Mouse (Mus musculus) left cerebral cortex, postnatal 4 days (tissue): ENCODE results near the gene Rad51b. TPM values are rescaled to one million over a fixed set of nuclear protein-coding genes. Genes with fewer than 3 reads are reported as not detected.

ENCODE experiments used
- DNase-seq: peaks from one replicate; pipeline ENCODE4 v3.0.0-alpha.2; 2022
- intact Hi-C: fragments of 180-260 bp; cut with DNase I; formaldehyde crosslinking; loops from one replicate; pipeline ENCODE4 v1.15.1; 2025
- total RNA-seq, 2 experiments: library from RNA; stranded (reverse); gene quantifications; 2 replicates each; pipeline ENCODE4 v1.2.3; 2021

Rad51b gene
- total RNA-seq, 2 experiments from 2014 or later, result 0.56 to 0.84 TPM

DNA sequence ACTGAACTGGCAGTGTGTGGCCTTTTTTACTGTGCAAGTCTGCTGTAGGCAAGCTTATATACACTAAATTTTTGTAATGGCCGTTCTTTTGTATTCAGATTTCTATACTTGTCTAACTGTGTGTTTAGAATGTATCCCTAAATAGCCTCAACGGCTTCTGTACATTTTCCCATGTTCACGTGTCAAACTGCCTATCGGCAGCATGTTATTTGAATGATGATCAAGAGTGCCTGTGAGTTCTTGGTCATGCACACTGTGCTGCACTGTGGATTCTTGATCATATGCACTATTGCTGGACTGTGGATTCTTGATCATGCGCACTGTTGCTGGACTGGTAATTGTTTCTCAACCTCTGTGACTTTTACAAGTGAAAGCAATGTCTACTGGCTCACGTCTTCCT is 417.4 kb downstream of the Rad51b start:
- no peak for DNase-seq
- intact Hi-C loops, result no loop called here

DNA sequence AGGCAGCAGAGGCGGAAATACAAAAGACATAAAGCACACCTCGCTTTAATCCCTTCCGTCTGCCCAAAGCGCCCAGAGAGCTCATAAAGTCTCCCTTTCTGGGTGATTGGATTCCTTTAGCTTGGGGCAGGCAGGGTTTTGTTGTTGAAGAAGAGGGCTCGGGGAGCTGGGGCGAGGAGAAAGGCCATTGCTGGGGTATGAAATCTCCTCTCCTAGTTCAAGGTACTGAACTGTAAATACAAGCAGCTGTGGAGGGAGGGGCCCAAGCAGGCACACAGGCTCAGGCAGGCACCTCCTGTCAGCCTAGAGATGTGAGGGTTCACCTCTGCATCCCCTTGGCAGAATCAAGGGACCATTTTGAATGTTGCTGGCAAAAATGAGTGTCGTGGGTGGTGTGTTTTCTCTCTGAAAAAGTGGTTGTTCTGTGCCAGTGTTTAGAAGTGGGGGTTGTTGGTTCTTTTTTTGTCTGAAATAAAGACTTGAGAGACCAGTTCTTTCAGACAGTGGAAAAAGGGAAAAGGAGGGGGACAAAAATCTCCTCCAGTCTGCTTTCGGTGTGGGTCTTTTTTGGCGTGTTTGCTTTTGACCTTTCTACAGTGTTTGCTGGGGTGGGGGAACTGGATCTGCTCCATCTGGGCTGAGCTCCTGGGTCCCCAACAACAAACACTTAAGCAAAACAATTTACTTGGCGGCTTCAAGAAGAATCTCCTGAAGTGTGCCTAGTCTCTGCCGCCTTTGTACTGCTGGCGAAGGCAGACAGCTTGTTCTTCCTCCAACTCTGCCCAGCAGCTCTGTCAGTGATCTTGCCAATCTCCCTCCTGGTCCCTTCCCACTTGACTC is 418.6 kb downstream of the Rad51b start:
- intact Hi-C loops, result no loop called here
- DNase-seq, result peak; percentile 41

DNA sequence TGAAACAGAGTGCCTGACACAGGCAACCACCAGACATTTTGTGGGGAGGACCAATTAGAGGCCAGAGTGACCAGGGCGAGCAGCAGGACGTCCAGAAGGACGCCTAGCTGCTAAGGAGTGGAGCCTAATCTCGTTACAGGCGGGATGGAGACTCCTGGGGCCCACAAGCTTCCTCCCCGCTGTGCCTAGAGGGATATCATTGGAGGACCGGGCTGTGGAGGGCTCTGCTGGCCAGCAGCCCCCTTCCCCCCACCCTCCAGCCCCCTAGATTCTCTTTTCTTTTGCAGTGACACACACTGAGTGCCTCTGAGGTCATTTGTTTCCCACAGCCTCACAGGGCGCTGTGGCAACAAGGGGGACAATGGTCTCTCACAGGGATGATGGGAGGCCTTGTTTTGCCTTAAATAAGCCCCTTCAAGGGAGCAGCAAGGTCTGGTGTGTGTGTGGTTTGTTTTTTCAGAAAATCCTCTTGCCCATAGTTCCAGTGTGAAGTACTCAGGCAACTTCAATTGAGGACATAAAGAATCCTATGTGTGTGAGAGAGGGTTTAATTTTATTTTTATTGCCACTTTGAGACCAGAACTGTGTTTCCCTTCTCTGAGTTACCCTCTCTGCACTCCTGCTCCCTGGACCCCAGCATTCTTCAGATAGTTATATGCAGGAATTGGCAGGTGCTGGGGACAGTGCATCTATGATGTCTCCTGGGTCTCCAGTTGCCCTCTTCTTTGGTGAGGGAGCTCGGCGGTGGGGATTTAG is 422.2 kb downstream of the Rad51b start:
- DNase-seq, result peak; percentile 34
- intact Hi-C loops, result no loop called here

DNA sequence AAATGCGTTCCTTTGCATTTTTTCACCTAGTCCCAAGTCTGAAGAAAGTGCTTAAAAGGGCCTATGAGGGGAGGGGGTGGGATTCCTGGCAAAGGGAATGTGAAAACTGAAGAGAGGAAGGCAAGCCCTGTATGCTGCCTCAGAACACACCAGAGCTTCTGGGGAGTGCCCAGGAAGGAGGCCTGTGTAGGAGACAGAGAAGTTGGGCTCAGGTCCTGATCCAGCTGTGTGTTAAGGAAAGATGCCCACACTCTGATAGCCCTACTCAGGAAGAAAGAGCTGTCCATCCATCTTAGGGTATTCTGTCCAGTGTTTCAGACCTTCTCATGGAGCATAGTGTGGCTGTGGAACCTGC is 422.7 kb downstream of the Rad51b start:
- DNase-seq, result no peak

DNA sequence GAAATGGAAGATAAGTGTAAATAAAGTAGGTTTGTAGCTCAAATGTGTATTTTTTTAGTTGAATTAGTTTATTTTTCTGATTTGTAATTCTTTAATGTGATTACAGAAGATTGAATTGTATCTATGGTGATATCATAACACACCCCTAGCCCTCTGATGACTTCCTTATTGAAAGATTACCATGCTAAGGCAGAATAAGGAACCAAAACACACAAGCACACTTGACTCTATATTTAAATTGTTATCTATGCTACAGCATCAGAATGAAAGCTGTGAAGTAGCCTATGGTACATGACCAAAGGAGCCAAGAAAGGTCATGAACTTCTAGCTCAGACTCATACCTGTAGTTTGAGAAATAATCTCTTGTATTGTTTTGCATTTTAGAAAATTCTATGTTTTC is 427.8 kb downstream of the Rad51b start:
- intact Hi-C loops, result no loop called here
- no peak for DNase-seq

More for the DNA sequence above, 422.7 kb downstream of the Rad51b start:
- intact Hi-C loops, result no loop called here

DNA sequence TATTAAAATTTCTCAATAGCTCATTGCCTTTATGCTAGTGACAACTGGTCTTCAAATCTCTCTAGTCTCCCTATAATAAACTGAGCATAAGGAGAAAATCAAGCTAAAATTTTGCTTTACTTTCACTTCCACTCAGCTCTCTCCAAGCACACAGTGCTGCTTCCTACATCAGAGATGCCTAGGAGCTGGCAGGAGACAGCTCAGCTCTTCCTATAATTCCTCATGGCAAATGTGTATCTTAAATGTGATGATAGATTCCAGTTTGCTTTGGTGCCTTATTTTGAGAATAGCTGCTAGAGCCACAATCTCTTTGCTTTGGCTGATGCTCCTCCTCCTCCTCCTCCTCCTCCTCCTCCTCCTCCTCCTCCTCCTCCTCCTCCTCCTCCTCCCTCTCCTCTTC is 428.6 kb downstream of the Rad51b start:
- no peak for DNase-seq
- intact Hi-C loops, result no loop called here

DNA sequence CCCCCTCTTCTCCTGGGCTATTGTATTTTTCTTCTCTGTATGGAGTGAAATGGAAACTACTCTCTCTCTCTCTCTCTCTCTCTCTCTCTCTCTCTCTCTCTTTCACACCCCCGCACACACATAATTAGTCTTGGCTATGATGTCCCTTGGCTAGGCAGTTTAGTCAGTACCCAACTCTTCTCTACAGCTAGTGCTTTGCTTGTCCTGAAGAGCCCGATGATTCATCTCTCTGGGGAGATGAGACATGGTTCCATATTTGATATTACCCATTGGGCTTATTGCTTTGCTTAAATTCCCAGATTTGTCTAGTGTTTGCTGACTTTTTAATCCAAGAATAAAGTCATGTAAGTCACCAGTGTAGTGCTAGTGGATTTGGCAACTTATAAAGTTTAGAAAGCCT is 429.0 kb downstream of the Rad51b start:
- no peak for DNase-seq
- intact Hi-C loops, result no loop called here

DNA sequence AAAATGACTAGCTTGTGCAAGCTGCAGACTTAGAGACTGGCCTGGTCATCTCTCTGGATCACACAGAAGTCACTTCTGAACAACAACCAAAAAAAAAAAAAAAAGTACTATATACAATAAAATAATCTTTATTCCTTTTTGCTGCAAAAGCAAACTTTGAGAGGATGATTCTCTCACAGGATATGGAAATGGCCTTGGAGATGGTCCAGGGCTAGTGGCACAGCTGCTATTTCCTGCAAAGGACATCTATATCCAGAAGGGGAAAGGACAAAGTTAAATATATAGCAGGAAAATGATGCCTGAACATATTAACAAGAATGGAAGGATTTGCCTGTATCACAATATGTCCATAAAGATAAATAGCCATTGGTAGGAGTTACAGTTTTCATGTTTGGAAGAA is 429.9 kb downstream of the Rad51b start:
- DNase-seq, result no peak
- intact Hi-C loops, result no loop called here

DNA sequence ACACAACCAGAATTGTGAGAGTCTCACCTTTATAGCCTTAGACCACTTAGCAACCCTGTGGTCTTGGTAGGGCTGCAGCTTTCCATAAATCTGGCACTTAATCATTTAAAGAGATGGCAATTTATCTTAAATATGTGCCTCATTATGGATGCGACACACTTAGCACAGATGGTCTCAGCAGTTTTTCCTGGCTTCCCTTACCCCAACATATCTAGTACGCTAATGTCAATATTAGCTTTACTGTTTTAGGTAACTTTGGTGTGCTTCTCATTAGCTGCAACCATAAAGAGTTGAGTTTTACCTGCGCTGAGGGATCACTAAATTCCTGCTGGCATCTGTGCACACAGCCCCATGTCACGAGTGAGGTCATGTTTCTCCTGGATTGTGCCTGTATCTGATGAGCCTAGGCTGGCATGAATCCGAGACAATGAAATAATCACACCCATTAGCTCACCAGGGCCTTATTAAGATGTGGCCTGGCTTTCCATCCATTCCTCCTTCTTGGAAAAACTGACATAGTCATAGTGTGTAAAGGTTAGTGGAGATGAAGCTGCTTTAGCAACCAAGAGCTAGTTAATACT is 432.9 kb downstream of the Rad51b start:
- no peak for DNase-seq
- intact Hi-C loops, result no loop called here

DNA sequence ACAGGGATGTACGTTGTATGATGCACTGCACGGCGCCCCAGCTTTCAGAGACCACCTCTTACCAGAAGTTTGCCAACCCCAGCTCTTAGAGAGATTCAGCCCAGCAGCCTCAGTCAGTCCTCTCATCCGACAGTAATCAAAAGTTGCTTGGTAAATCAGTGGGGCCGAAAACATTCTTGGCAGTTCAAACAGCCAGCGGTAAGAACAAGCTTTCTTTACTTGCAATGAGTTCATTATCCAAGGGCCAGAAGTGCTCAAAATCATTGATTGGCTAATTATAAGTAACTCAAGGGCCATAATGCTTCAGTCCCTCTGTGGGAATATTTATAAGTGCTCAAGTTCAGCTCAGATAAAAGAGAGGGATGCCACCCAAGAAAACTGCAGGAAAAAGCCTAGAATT is 434.8 kb downstream of the Rad51b start:
- DNase-seq, result no peak
- intact Hi-C loops, result no loop called here

DNA sequence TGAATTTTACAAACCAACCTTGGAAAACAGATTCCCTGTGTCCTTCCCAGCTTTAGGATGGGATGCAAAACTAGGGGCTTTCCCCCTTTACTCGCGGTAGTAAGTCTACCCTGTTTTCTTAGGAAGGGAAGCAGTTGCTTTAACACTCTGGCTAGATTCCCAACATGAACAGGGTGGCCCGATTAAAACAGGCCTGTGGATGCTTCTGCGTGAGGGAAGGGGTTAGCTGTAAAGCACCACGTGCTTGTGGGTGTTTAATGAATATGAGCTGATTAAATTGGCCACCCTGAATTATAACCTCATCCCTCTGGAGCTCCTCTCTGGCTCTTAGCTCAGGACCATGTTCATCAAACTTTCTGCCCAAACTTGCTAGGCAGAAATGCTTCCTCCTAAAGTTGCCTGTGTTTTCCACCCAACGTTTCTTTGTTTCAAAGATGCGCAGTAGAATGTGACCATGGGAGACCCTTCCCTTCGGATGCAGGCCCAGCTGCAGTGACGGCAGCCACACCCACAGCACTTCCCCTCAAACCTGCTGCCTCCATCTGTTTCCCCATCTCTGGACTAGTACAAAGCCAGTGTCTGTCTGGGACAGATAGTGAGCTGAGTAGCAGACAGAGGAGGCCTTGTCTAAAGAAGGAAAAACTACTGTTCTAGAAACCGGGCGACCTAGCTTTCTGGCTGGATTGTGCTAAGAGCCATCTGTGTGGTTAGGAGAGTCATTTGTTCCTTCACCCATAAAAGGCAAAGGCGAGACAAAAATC is 435.5 kb downstream of the Rad51b start:
- intact Hi-C loops, result no loop called here
- DNase-seq, result peak; percentile 53

DNA sequence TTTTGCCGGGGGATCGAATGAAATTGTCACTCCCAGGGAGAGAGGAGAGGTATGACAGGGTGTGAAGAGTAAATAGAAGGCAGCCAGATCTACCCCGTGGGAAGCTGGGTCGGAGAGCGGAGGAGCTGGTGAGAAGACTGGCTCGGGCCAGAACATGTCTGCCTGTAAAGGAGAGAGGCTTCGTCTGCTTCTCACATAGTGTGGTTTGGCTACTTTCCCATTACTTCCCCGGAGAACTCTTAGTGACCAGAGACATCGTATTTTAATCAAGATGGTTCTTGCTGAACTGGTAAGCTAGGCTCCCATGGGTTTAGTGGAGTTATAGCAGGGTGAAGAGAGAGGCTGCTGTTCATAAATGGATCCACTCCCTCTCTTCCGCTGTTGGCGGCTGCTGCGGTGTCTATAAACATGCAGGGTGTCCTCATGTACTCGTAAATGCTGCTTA is 438.3 kb downstream of the Rad51b start:
- intact Hi-C loops, result no loop called here
- DNase-seq, result no peak

DNA sequence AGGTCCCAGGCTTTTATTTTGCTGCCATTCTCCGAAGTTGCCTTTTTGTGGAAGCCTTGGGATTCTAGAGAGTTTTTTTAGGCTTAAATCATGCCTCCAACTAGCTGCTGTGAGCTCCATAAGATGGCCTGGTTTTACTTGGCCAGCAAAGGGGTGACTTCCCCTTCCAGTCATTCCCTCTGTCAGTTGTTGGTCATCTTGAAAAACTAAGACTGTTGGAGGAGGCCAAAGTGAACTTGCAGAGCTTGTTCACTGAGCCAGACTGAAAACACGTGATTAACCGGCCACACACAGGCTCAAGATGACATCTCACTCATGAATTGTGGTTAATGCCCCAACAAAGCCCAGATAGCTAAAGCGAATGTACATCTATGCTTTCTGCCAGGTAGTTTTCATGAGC is 438.8 kb downstream of the Rad51b start:
- intact Hi-C loops, result no loop called here
- DNase-seq, result no peak

DNA sequence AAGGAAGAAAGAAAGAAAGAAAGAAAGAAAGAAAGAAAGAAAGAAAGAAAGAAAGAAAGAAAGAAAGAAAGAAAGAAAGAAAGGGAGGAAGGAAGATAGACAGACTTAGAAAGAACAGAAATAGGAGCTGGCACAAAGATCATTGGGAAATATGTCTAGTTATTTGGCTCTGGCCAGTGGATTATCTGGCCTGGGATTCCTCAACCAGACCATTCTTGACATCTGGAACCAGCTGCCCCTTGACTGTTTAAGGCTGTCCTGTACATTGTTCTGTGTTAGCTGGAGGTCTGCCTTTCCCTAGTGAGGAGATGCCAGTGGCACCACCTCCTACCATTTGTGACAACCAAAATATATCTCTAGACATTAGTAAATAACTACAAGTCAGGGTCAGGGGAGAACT is 441.6 kb downstream of the Rad51b start:
- no peak for DNase-seq
- intact Hi-C loops, result no loop called here

DNA sequence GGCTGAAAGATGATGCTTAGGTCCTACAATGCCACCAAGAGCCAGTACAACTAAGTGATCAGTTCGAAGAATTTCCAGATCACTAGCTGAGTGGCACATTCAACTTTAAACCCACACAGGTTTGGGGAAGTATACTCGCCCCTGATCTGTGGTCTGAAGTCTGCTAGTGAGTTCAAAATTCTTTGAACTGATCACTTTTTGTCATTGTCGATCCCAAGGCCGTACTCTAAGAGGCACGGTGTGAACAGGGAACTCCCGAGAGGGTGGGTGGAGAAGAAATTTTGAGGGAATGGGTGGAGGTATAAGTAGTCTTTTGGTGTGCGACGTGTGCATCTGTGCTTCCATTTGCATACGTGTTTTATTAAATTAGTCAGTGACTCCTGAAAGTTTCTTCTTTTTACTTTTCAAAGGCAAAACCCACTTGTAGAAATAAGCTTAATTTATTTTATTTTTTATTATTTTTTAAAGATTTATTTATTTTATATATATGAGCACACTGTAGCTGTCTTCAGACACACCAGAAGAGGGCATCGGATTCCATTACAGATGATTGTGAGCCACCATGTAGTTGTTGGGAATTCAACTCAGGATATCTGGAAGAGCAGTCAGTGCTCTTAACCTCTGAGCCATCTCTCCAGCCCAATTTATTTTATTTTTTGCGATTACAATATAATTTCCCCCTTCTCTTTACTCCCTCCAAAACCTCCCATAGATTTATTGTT is 443.0 kb downstream of the Rad51b start:
- intact Hi-C loops, result no loop called here
- DNase-seq, result no peak

DNA sequence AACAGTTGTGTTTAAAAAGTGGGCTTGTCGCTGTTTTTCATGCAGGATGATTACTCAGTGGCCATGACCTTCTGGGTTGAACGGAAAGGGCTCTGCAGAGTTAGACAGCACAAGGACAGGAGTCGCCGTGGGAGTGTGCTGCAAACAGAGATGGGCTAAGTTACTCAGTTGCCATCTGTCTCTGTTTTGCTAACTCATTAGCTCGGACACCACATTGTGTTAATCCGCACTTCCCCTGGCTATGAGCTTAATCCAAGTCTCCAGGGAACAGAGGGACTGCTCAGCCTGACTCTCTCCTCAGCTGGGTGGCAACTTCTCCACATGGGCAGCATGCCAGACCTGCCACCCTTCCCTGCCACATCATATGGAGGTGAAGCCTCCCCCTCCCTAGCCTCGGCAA is 445.1 kb downstream of the Rad51b start:
- intact Hi-C loops, result no loop called here
- DNase-seq, result peak; percentile 79

DNA sequence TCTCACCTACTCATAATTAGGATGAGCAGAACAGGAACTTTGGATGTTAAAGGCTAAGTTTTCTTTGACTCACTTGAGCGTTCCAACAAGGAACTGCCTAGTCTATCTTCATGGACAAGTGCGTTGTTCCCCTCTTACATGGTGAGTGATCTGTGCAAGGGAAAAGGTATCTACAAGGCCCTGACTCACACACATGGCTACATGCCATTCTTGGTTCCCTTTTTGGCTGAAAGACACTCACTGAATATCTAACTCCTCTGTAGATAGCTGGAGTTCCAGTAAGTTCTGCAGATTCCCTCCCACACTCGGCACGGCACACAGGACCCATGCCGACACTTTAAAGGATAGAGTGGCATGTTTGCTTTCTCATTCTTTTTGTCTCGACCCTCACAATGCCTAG is 447.0 kb downstream of the Rad51b start:
- intact Hi-C loops, result no loop called here

DNA sequence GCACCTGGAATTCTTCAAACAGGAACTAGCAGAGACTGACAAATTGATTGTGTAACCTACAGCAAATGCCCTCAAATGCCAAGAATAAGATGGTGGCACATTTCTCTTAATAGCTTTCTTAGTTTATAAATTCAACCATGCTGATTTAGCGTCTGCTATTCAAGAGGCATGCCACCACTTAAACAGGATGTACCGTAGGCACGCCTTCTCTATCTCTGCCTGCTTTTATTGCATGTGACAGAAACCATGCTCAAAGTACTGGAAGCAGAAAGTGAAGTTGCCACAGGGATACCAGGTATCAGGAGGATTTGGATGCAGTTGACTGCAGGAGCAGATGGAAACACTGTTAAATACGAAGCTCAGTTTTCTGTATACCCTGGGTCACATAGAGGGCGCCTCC is 448.1 kb downstream of the Rad51b start:
- intact Hi-C loops, result no loop called here
- no peak for DNase-seq

More for the DNA sequence above, 447.0 kb downstream of the Rad51b start:
- DNase-seq, result no peak

DNA sequence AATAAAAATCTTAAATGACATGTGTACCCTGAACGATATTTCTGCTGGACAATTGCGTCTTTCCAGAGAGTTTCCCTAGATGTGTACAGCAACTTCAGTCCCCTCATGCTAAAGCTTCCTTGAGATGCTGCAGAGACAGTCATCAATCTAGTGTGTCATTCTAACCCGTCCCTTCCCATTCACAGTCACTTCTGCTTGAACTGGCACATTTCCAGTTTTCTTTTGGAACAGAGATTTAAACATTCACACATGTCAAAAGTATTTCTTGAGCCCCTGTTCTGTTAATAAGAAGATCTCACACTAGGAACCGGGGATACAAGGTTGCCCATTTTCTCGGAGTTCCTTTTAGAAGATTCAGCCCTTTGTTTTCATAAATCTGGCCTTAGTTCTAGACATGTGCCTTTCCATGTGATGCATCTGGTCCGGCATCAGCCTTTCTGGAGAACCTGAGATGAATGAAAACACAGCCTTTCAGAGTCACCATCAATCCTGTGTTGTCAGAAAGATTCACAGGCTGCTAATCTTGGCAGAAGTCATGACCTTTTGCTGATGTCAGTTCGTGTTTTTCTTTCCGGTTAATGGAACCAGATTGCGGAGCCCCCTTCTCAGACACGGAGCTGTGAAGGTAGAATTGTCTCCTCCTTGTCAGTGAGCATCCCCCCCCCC is 448.9 kb downstream of the Rad51b start:
- no peak for DNase-seq
- intact Hi-C loops, result no loop called here

DNA sequence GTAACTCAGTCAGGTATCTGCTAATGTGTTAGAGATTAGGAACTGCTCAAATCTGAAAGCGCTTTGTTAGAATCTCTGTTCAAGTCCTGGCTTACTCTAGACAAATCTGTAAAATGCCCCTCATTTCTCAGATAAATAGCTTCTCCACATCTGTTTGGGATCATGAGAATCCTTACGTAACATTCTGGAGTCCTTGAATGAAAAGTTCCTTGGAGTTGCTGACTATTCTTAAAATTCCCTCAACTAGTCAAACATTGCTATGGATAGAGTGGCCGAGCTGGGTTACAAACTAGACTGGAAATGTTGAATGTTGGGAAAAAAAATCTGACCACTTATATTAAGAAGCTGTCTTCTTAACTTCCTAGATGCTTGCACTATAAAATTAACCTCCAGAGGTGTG is 450.5 kb downstream of the Rad51b start:
- intact Hi-C loops, result no loop called here

More for the DNA sequence above, 450.5 kb downstream of the Rad51b start:
- no peak for DNase-seq
